Mouse (Mus musculus): ENCODE data around the gene Srprb.

- no peak for TF ChIP-seq POLR2AphosphoS2 (IDR thresholded peaks at IDR 0.05; ENCODE audit: insufficient read length, low read depth)
- TF ChIP-seq MYOD1 (IDR thresholded peaks at IDR 0.05; ENCODE audit: control insufficient read depth in 1 of 3, insufficient read length in 2 of 3, low read depth in 2 of 3): no peak
- TF ChIP-seq MYOG (IDR thresholded peaks at IDR 0.05; ENCODE audit: control insufficient read depth in 1 of 3, insufficient read depth in 1 of 3, insufficient read length in 2 of 3, low read depth in 2 of 3): no peak
- TF ChIP-seq USF1 (IDR thresholded peaks at IDR 0.05; ENCODE audit: low read depth): no peak
- no peak for TF ChIP-seq POLR2A (IDR thresholded peaks at IDR 0.05; ENCODE audit: insufficient read length, low read depth)
- TF ChIP-seq E2F4 (IDR thresholded peaks at IDR 0.05; ENCODE audit: insufficient read depth): no peak
- TF ChIP-seq MAX (IDR thresholded peaks at IDR 0.05; ENCODE audit: low read depth): no peak
Measured at GRCm38 (mm10) chr9:103225464-103225863, 23.5 kb upstream of the Srprb start.
